Mouse (Mus musculus) lung, embryonic 14.5 days (tissue): ENCODE data around the gene Ltbp2. TPM values are rescaled to one million over a fixed set of nuclear protein-coding genes. Genes with fewer than 3 reads are reported as not detected.

Experiments used
- ATAC-seq: fragments of 200-750 bp; cut with Nextera tagmentation; 2 replicates; pipeline ENCODE4 v1.8.0; 2017; ENCODE audit warnings: mild to moderate bottlenecking, moderate TSS enrichment, moderate library complexity; ENCODE audit not compliant: insufficient read depth
- DNase-seq: peaks from one replicate; pipeline ENCODE4 v3.0.0-alpha.2; 2015
- H3K27ac ChIP-seq: fragments of 300-500 bp; sonication (generic); 2 replicates; pipeline ENCODE4 v1.5.1; 2014; ENCODE audit warnings: low read depth, mild to moderate bottlenecking, moderate library complexity
- H3K27me3 ChIP-seq: fragments of 300-500 bp; sonication (generic); 2 replicates; pipeline ENCODE4 v1.6.1; 2014; ENCODE audit warnings: low read length, control low read depth; ENCODE audit not compliant: insufficient read depth
- H3K36me3 ChIP-seq: fragments of 300-500 bp; sonication (generic); 2 replicates; pipeline ENCODE4 v1.6.1; 2014; ENCODE audit warnings: control low read depth; ENCODE audit not compliant: insufficient read depth
- H3K4me1 ChIP-seq: fragments of 300-500 bp; sonication (generic); 2 replicates; pipeline ENCODE4 v1.6.1; 2014; ENCODE audit warnings: antibody characterized with exemption, control low read depth; ENCODE audit not compliant: insufficient read depth
- H3K4me2 ChIP-seq: fragments of 300-500 bp; sonication (generic); 2 replicates; pipeline ENCODE4 v1.6.1; 2014; ENCODE audit warnings: mild to moderate bottlenecking
- H3K4me3 ChIP-seq: fragments of 300-500 bp; sonication (generic); 2 replicates; pipeline ENCODE4 v1.5.1; 2014; ENCODE audit warnings: low read depth, low read length
- H3K9ac ChIP-seq: fragments of 300-500 bp; sonication (generic); 2 replicates; pipeline ENCODE4 v1.6.1; 2014
- H3K9me3 ChIP-seq: fragments of 300-500 bp; sonication (generic); 2 replicates; pipeline ENCODE4 v1.6.1; 2016; ENCODE audit warnings: low read depth, low read length, control low read depth
- CTCF ChIP-seq: IDR thresholded peaks from 2 replicates; pipeline ENCODE4 v1.5.1; 2016; ENCODE audit warnings: antibody characterized with exemption, low read depth
- WGBS: fragments of 180-500 bp; shearing (Covaris S2); extraction: QIAGEN DNeasy Blood & Tissue Kit; methylation state at CpG from one replicate; pipeline ENCODE4 v1.1.7; 2014; 5-methylcytosine and 5-hydroxymethylcytosine counted together
- polyA plus RNA-seq: library from polyadenylated mRNA; unstranded; fragments of >200 nt; fragmentation: Nextera tagmentation; extraction: Ambion mirVana; gene quantifications from 2 replicates; pipeline ENCODE4 v1.2.1, GENCODE M21; 2014

Gene Ltbp2
- polyA plus RNA-seq, 1 experiment from 2014 or later, result 6.8 TPM

DNA sequence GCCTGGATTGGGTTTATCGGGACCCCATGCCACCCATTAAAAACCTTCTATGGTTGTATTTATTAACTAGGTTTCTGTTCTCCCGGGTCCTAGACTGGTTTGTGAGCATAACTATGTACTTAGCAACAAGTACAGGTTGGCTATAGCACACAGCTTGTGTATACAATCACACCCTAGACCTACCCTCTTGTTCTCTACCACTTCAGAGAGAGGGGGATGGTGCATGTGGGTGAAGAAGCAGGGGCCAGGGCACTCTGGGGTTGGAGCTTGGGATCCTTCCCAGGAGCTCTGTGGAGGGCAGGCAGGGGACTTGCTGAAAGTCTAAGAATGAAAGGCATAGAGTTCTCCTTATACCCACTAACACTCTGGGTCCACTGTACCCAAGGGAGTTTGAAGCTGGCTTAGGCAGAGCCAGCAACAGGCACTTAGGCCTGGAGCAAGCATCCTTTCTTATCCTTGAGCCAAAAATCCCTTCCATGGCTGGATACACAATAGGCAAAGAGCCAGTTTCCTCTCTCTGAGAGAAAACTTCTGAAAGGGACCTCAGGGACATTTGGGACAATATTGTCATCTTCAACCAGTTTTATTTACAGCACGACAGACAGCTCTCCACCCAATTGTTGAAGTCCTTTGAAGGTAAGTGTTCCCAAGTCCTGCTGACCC, 61.5 kb downstream of the Ltbp2 start:
- H3K9ac ChIP-seq, result no peak overlapping the region
- H3K27ac ChIP-seq, result peak overlapping the region; percentile 55
- H3K4me3 ChIP-seq, result no peak overlapping the region
- no peaks in the 10 kb centered on the region for H3K9me3 ChIP-seq
- 57% methylated on average over 3 of the region's 3 CpGs for WGBS
- peaks cover 7% of the 10 kb centered on the region; the same call in 1 of the 2 replicates for H3K4me1 ChIP-seq
- H3K27me3 ChIP-seq, result no peaks in the 10 kb centered on the region
- DNase-seq (peak; percentile 34), ATAC-seq (peak; percentile 62; the same call in 1 of the 2 replicates)
- no peaks in the 10 kb centered on the region for H3K36me3 ChIP-seq
- no peak for TF ChIP-seq CTCF
- H3K4me2 ChIP-seq, result no peak overlapping the region

DNA sequence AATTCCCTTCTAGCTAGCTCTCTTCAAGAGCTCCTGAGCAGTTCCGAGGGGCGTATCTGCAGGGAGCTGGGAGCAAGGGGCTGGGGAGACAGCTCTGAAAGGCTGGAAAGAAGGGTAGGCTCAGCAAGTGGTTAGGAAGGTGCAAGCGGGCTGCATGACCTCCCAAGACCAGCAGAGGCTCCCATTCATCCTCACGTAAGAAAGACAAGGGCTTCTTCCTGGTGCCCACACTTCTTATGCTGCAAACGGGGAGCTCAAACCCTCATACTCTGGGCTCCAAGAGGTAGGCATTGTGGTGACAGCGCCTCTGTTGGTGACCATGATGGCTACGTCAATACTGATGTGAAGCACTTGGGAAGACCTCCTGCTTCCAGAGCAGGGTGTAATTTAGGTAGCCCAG, 62.6 kb downstream of the Ltbp2 start:
- TF ChIP-seq CTCF, result peak; percentile 54
- Histone ChIP-seq H3K27me3 (no peaks in the 10 kb centered on the region), H3K4me1 (peaks cover 7% of the 10 kb centered on the region; the same call in 1 of the 2 replicates), H3K36me3 (no peaks in the 10 kb centered on the region), H3K9me3 (no peaks in the 10 kb centered on the region), H3K4me2 (no peak overlapping the region), H3K4me3 (no peak overlapping the region), H3K27ac (peak overlapping the region; percentile 55; the same call in 1 of the 2 replicates), H3K9ac (no peak overlapping the region)
- peak; percentile 29 for DNase-seq
- no peak for ATAC-seq
- 40% methylated on average over 7 of the region's 7 CpGs for WGBS

GRCm38 (mm10) chr12:84812004-84812403, 64.3 kb downstream of the Ltbp2 start:
- DNase-seq (peak; percentile 52), ATAC-seq (no peak)
- no peak overlapping the region for H3K4me3 ChIP-seq
- H3K36me3 ChIP-seq, result no peaks in the 10 kb centered on the region
- H3K4me1 ChIP-seq, result peaks cover 7% of the 10 kb centered on the region; the same call in 1 of the 2 replicates
- WGBS, result 56% methylated on average over 3 of the region's 3 CpGs
- H3K9ac ChIP-seq, result no peak overlapping the region
- no peak overlapping the region for H3K4me2 ChIP-seq
- no peaks in the 10 kb centered on the region for H3K9me3 ChIP-seq
- no peaks in the 10 kb centered on the region for H3K27me3 ChIP-seq
- TF ChIP-seq CTCF, result peak; percentile 37; the same call in 1 of the 2 replicates
- H3K27ac ChIP-seq, result no peak overlapping the region

DNA sequence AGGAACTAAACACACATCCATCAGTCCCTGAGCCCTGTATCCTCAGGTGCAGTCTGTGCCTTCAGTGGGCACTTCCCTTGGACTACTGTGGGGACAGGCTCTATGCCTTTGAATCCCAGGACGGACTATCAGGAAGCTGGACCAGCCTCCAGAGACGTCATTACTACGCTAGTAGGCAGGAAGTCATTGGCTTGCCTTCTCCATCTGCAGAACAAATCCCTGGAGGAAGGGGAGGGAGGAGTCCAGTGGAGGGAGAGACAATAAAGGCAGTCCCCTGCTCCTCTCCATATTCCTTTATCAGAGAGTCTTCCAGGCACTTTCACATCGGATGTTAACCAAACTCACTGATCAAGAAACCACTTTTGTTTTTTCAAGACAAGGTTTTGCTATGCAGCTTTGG, 64.8 kb downstream of the Ltbp2 start:
- H3K36me3 ChIP-seq, result no peaks in the 10 kb centered on the region
- 63% methylated on average over 4 of the region's 4 CpGs for WGBS
- no peak for ATAC-seq
- no peak overlapping the region for H3K27ac ChIP-seq
- peaks cover 7% of the 10 kb centered on the region; the same call in 1 of the 2 replicates for H3K4me1 ChIP-seq
- no peak overlapping the region for H3K9ac ChIP-seq
- H3K4me2 ChIP-seq, result no peak overlapping the region
- no peak for TF ChIP-seq CTCF
- no peaks in the 10 kb centered on the region for H3K9me3 ChIP-seq
- H3K4me3 ChIP-seq, result no peak overlapping the region
- no peak for DNase-seq
- no peaks in the 10 kb centered on the region for H3K27me3 ChIP-seq

GRCm38 (mm10) chr12:84810810-84811209, 65.5 kb downstream of the Ltbp2 start:
- H3K4me3 ChIP-seq, result no peak overlapping the region
- H3K9me3 ChIP-seq, result no peaks in the 10 kb centered on the region
- WGBS, result 44% methylated on average over 1 of the region's 1 CpGs
- H3K27me3 ChIP-seq, result no peaks in the 10 kb centered on the region
- ATAC-seq (no peak), DNase-seq (no peak)
- no peaks in the 10 kb centered on the region for H3K36me3 ChIP-seq
- H3K27ac ChIP-seq, result no peak overlapping the region
- peaks cover 6% of the 10 kb centered on the region; the same call in 1 of the 2 replicates for H3K4me1 ChIP-seq
- no peak overlapping the region for H3K4me2 ChIP-seq
- H3K9ac ChIP-seq, result no peak overlapping the region
- no peak for TF ChIP-seq CTCF

DNA sequence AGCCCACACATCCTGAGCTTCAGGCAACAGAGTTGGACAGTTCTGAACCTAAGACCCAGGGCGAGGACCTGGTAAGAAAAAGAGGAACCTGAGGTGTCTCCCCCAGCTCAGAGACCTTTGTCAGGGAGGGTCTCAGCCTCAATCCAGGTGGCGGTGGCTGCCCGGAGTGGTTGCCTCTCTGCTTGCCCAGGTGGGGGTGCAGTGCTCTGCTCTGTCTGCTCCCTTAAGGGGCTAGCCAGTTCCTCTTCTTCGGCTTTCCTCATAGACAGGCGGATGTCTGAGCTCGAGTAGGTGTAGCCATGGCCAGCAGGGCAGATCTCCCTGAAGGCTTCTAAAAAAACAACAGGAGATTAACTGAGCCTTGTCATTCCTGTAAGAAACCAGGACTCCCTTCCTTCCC, 67.3 kb downstream of the Ltbp2 start:
- H3K27me3 ChIP-seq, result no peaks in the 10 kb centered on the region
- H3K4me2 ChIP-seq, result no peak overlapping the region
- H3K36me3 ChIP-seq, result no peaks in the 10 kb centered on the region
- H3K4me1 ChIP-seq, result no peaks in the 10 kb centered on the region
- no peak overlapping the region for H3K4me3 ChIP-seq
- TF ChIP-seq CTCF, result no peak
- no peaks in the 10 kb centered on the region for H3K9me3 ChIP-seq
- ATAC-seq (no peak), DNase-seq (no peak)
- no peak overlapping the region for H3K27ac ChIP-seq
- H3K9ac ChIP-seq, result no peak overlapping the region
- WGBS, result 79% methylated on average over 6 of the region's 6 CpGs

DNA sequence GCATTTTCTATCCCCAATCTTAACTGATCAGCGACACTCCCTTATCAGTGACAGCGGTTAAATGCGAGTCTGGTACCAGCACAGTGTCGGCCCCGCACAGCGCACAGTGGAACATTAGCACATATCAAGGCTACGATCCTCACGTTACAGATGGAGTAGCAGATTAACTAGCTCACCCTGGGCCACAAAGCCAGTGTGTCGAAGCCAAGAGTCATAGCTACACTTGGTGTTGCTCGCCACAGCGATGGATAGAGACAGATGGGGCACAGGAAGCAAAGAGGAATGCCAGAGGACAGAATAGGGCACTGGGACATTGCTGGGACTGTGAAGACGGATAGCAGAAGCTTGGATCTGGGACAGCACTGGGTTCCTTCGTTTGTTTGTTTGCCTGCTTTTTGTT, 69.0 kb downstream of the Ltbp2 start:
- H3K9ac ChIP-seq, result no peak overlapping the region
- H3K36me3 ChIP-seq, result no peaks in the 10 kb centered on the region
- H3K27me3 ChIP-seq, result no peaks in the 10 kb centered on the region
- WGBS, result 45% methylated on average over 13 of the region's 13 CpGs
- peak overlapping the region; percentile 86; the same call in 1 of the 2 replicates for H3K27ac ChIP-seq
- DNase-seq (no peak), ATAC-seq (no peak)
- no peaks in the 10 kb centered on the region for H3K9me3 ChIP-seq
- H3K4me3 ChIP-seq, result no peak overlapping the region
- H3K4me1 ChIP-seq, result no peaks in the 10 kb centered on the region
- H3K4me2 ChIP-seq, result no peak overlapping the region
- TF ChIP-seq CTCF, result no peak
